Mouse (Mus musculus): ENCODE measurements around the gene Batf3.

The Batf3 gene

GRCm38 (mm10) chr1:191097802-191098747, at the start of gene Batf3:
Gene Batf3, plus strand, starts transcription at chr1:191097847.
- DNase-seq, result peak; percentile 24

- DNase-seq, result no peak
Observed at GRCm38 (mm10) chr1:191053555-191053954, 44.1 kb upstream of the Batf3 start.

GRCm38 (mm10) chr1:191054870-191055532, 42.6 kb upstream of the Batf3 start:
- no peak for DNase-seq

- DNase-seq, result no peak
Observed at GRCm38 (mm10) chr1:191055533-191055873, 42.1 kb upstream of the Batf3 start.

- DNase-seq, result no peak
Observed at GRCm38 (mm10) chr1:191057461-191057860, 40.2 kb upstream of the Batf3 start.

GRCm38 (mm10) chr1:191062241-191062780, 35.3 kb upstream of the Batf3 start:
- DNase-seq, result no peak

- DNase-seq, result peak; percentile 80
Observed at GRCm38 (mm10) chr1:191062781-191063485, 34.7 kb upstream of the Batf3 start, which contains the start of the genes Tatdn3 and Nsl1. Gene Tatdn3, minus strand, starts transcription at chr1:191062932. Gene Nsl1, plus strand, starts transcription at chr1:191063012.

GRCm38 (mm10) chr1:191063700-191064099, 33.9 kb upstream of the Batf3 start:
- no peak for DNase-seq

GRCm38 (mm10) chr1:191064535-191064934, 33.1 kb upstream of the Batf3 start:
- DNase-seq, result no peak

- DNase-seq, result no peak
Observed at GRCm38 (mm10) chr1:191065188-191065587, 32.5 kb upstream of the Batf3 start.

GRCm38 (mm10) chr1:191068377-191068776, 29.3 kb upstream of the Batf3 start:
- no peak for DNase-seq

- no peak for DNase-seq
Observed at GRCm38 (mm10) chr1:191070259-191070658, 27.4 kb upstream of the Batf3 start.

GRCm38 (mm10) chr1:191071613-191072012, 26.0 kb upstream of the Batf3 start:
- no peak for DNase-seq

- DNase-seq, result peak; percentile 26
Observed at GRCm38 (mm10) chr1:191072329-191072913, 25.2 kb upstream of the Batf3 start.

GRCm38 (mm10) chr1:191073001-191073400, 24.6 kb upstream of the Batf3 start:
- peak; percentile 86 for DNase-seq

- no peak for DNase-seq
Observed at GRCm38 (mm10) chr1:191073486-191073885, 24.2 kb upstream of the Batf3 start.

- peak; percentile 53 for DNase-seq
Observed at GRCm38 (mm10) chr1:191075199-191075883, 22.3 kb upstream of the Batf3 start.

GRCm38 (mm10) chr1:191083230-191083629, 14.4 kb upstream of the Batf3 start:
- DNase-seq, result no peak

- DNase-seq, result peak; percentile 23
Observed at GRCm38 (mm10) chr1:191084951-191085559, 12.6 kb upstream of the Batf3 start.

- no peak for DNase-seq
Observed at GRCm38 (mm10) chr1:191085597-191085996, 12.1 kb upstream of the Batf3 start.

- DNase-seq, result peak; percentile 25
Observed at GRCm38 (mm10) chr1:191086304-191086878, 11.3 kb upstream of the Batf3 start.
